Mouse (Mus musculus) left cerebral cortex, postnatal 4 days (tissue): ENCODE data around the gene Lgals7. TPM values are rescaled to one million over a fixed set of nuclear protein-coding genes. Genes with fewer than 3 reads are reported as not detected.
"Not testable (repeated sequence)": the region's sequence is repeated elsewhere in the genome, so short reads cannot be mapped to it uniquely, and the experiment has no call there.

Experiments used
- DNase-seq: peaks from one replicate; pipeline ENCODE4 v3.0.0-alpha.2; 2022
- intact Hi-C: fragments of 180-260 bp; cut with DNase I; formaldehyde crosslinking; loops from one replicate; pipeline ENCODE4 v1.15.1; 2025
- total RNA-seq, 2 experiments: library from RNA; stranded (reverse); gene quantifications; 2 replicates each; pipeline ENCODE4 v1.2.3; 2021

Gene Lgals7
- total RNA-seq, 2 experiments from 2014 or later: 2.3 to 3.7 TPM

GRCm38 (mm10) chr7:28829821-28830220 is 33.8 kb upstream of the Lgals7 start:
- intact Hi-C loops: loop anchor here (10.0 kb wide), 1 partner anchor 55 kb away; the partner anchor contains the start of gene Capn12
- no peak for DNase-seq

DNA sequence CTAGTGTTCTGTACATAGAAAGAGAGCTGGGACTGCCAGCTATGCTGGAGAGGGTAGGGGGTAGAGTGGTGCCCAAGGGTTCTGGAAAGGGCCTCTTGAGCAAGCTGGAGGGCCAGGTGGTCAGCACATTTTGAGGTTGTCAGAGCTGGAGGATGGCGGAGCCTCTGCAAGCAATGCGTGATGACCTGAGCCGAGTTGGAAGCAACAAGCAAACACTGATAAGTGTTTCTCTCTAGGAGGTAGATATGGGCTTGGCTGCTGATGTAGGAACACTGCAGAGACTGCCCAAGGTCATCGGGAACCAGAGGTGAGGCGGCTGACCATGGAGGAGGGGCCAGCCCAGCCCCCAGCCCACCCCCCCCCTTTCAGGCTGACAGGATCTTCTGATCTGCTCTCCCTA is 32.7 kb upstream of the Lgals7 start:
- intact Hi-C loops: loop anchor here (10.0 kb wide), 1 partner anchor 54 kb away; the partner anchor contains the start of gene Capn12
- no peak for DNase-seq

GRCm38 (mm10) chr7:28831411-28832125 is 32.1 kb upstream of the Lgals7 start:
- no peak for DNase-seq
- intact Hi-C loops: loop anchor here (10.0 kb wide), 1 partner anchor 53 kb away; the partner anchor contains the start of gene Capn12

DNA sequence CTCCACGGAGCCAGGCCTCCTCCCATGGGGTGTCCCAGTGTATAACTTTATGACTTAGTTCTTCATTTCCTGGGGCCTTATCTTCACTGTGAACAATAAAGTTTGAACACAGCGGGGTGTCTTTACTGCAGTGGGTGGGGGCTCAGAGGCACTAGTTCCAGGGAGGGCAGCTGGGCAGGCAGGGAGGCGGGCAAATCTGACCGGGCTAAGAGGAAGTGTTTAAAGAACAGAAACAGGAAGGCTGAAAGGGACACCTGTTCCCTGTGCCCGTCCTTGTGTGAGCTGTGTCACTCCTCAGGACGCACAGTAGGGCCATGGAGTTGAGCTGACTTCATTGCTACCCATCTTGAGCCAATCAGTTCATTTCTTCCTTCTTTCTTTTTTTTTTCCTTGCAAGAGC is 31.5 kb upstream of the Lgals7 start:
- intact Hi-C loops: loop anchor here (10.0 kb wide), 1 partner anchor 53 kb away; the partner anchor contains the start of gene Capn12
- no peak for DNase-seq

DNA sequence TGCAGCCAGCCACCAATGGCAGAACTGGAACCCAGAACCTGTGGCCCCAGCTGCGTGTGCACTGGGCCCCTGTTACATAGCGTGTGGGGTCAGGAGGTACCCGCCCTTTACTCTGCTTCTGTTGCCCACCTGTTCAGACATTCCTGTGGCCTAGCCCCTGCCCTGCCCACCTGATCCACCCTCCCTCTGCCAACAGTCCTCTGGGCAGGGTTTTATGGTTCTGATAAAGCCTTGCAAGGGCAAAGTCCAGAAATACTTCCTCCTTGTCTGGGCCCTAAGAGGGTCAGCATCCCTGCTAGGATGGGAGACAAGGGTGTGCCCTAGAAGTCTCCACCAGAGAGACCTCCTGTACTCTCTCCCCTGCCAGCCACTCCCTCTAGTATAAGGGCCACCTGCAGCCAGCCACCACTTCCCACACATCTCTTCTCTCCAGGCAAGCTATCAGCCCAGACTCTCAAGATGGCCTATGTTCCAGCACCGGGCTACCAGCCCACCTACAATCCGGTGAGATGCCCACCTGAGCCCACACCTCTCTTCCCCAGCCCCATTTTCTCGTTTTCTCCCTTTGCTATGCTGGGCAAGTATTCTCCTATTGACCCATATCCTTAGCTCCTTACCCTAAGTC is 29.8 kb upstream of the Lgals7 start, which contains the start of gene Lgals4:
Gene Lgals4 (plus strand): TSS at position 132 of the 625 bp plus-strand sequence.
- intact Hi-C loops: loop anchor here (10.0 kb wide), 1 partner anchor 51 kb away; the partner anchor contains the start of gene Capn12
- DNase-seq: no peak

DNA sequence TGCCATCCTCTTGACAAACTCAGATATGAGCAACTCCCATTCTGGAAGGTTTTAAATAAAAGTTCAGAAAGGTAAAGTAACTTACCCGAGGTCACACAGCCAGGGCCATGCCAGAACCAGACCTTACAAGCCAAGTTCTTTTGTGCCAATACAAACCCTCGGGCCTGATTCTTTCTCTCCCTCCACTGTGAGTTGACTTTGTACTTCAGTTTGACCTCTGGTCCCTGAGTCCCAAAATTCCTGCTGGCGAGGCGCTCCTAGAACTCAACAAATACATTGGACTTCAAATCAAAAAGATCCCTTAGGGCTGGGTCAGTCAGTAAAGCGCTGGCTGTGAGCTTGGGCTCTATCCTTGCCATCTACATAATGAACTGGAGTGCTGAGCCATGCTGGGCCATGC is 26.7 kb upstream of the Lgals7 start:
- DNase-seq: no peak
- intact Hi-C loops: loop anchor here (10.0 kb wide), 1 partner anchor 48 kb away; the partner anchor contains the start of gene Capn12

DNA sequence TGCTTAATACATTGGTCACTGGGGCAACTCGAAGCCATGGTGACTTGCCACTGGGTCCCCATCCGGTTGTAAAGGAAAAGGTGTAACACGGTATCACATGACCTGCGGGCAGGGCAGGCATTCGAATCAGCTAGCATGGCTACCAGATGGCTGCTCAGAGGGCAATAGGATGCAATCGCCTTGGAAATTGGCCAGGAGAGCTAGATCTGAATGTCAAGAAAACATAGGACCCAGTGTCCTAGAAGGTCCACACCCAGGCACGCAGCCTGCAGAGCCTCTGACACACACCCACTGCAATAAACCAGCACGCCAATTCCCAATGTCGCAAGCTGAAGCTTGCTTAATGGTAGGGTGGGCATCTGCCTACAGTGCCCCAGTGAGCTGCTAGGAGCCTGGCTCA is 25.3 kb upstream of the Lgals7 start:
- intact Hi-C loops: loop anchor here (10.0 kb wide), 1 partner anchor 46 kb away; the partner anchor contains the start of gene Capn12
- peak; percentile 32 for DNase-seq

DNA sequence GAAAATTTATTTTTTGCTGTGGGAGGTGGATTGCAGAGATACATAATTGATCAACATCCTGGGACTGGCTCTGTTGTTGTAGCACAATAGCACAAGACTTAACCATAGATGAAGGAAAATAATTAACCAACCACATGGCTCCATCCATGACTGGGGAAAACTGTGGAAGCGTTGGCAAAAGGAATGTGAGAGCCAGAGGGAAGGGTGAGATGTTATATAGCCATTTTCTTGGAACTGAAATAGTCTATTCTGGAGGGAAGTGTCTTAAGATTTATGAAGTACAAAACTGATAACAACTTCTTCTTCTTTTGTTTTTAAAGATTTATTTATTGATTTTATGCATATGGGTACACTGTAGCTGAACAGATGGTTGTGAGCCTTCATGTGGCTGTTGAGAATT is 16.4 kb upstream of the Lgals7 start:
- DNase-seq: no peak
- intact Hi-C loops: no loop called here

- intact Hi-C loops: no loop called here
- DNase-seq: no peak
Measured at GRCm38 (mm10) chr7:28849700-28850236, 13.9 kb upstream of the Lgals7 start.

DNA sequence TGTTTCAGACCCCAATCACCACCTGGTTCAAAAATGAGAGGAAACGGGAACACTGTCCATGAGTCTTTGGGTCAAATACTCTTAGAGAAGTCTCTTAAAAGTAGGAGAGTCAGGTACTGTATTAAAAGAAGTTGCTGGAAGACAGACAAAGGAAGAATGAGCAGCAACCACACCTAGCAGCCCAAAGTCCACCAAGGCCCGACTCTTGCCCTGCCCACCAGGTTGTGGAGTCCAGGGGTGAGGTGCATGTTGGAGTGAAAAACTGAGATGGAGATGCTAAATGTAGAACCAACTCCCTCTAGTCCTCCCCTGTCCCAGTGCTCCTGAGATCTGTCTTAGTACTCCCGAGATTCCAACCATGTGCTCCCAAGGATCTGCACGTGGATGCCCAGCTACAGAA is 13.0 kb upstream of the Lgals7 start:
- DNase-seq: no peak
- intact Hi-C loops: no loop called here

GRCm38 (mm10) chr7:28859953-28860352 is 3.7 kb upstream of the Lgals7 start:
- intact Hi-C loops: no loop called here
- no peak for DNase-seq

- DNase-seq: no peak
- intact Hi-C loops: no loop called here
Measured at GRCm38 (mm10) chr7:28860898-28861297, 2.8 kb upstream of the Lgals7 start.

DNA sequence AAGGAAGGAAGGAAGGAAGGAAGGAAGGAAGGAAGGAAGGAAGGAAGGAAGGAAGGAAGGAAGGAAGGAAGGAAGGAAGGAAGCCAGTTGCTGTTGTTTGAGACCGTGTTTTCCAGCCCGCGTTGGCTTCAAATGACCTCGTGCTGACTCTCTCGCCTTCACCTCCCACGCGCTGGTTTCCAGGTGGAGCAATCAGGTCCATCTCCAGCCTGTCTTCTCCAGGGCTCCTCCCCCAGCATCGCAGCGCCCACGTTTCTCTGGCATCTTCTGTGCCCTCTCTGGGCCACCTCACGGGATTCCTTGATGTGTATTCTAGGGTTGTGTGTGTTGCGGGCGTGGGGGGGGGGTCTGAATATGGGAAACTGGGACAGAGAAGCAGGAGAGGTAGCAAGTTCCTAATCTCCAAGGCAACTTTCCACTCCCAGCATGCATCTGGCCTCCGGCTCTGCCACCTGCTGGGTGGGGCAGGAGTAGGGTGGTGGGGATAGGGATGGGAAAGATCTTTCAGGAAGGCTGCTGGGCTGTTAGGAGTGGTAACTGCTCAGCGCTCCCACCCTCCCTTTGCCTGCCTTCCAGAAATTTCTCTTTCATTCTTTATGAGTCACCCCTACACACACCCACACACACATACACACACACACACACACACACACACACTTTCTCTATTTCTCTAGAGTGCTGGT is 695 bp upstream of the Lgals7 start:
- intact Hi-C loops: no loop called here
- no peak for DNase-seq

DNA sequence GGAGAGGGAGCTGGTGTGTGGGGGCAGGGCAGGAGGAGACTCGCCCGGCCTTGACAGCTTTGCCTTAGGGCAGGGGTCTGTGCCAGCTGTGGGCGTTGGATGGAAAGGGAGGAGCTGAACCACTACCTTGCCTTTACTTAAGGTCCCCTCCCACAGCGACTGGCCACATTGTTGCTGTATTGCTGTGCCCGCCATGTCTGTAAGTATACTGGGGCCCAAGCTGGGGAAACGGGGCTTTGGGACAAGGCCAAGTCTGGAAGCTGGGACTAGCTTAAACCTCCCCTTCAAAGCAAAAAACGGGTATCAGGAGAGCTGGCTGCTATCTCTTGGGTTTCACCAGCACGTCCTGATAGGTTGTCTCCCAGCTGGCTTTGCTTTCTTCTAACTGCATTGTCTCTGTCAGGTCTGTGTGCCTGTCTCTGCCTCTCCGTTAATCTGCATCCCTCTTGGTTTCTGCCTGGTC is 666 bp downstream of the Lgals7 start:
- intact Hi-C loops: no loop called here
- peak; percentile 33 for DNase-seq

GRCm38 (mm10) chr7:28865481-28866300 is 2.0 kb downstream of the Lgals7 start:
- intact Hi-C loops: no loop called here
- peak; percentile 45 for DNase-seq

GRCm38 (mm10) chr7:28866769-28867507 is 3.3 kb downstream of the Lgals7 start:
- no peak for DNase-seq
- intact Hi-C loops: no loop called here

DNA sequence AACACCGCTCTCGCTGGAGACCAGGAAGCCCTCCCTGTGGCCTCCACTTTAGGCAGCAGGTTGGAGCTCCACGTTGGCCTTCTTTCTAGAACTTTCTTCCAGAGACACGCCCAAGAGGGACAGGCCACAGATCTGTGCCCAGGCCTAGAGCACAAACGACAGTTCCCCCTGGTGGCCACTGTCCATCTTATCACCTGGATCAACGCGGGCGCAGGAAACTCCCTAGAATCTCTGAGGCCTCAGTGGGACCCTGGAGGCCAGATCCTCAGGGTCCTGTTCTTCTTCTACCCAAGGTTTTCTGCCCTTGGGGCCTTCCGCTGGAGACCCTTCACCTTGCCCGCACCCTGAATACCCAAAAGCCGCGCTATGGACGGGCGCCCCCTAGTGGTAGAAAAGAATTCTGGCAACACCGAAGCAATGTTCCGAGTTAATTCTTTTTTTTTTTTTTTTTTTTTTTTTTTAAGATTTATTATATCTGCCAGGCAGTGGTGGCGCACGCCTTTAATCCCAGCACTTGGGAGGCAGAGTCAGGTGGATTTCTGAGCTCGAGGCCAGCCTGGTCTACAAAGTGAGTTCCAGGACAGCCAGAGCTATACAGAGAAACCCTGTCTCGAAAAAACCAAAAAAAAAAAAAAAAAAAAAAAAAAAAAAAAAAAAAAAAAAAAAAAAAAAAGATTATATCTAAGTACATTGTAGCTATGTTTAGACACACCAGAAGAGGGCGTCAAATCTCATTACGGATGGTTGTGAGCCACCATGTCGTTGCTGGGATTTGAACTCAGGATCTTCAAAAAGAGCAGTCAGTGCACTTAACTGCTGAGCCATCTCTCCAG is 4.1 kb downstream of the Lgals7 start:
- intact Hi-C loops: not testable (repeated sequence)
- peak; percentile 66 for DNase-seq

DNA sequence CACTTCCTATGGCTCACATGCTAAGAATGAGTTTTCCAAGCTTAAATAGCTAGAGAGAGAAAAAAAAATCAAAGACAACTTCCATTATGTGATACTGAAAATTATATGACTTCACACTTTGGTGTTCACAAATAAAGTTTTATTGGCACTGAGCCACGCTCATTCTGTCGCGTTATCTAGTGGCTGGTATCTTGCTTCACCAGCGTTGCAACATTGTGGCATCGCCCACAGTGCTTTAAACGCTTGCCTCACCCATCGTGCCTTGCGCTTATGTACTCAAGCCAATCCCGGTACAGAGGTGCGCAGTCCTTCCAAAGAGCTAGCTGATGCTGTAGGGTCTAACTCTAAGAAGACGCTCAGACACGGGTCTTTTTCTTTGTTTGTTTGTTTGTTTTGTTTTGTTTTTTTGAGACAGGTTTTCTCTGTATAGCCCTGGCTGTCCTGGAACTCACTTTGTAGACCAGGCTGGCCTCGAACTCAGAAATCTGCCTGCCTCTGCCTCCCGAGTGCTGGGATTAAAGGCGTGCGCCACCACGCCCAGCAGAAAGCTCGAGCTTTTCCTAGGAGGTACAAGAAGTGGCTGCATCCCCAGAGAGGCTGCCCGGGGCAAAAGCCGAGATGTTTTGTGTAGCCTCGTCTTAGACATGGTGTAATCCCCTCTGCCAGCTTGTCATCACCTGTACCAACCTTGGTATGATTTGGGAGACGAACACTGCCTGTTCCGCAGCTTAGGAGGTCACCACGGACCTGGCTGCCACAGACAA is 7.4 kb downstream of the Lgals7 start:
- intact Hi-C loops: no loop called here
- no peak for DNase-seq
